Mouse (Mus musculus): ENCODE measurements at regions not wholly inside any gene's neighbourhood (a gene's known extent, or its start where the extent isn't known, plus 50 kb on each side); places are given as distances from the start of the nearest gene placed in this dataset.

GRCm38 (mm10) chr3:41229493-41229892, 146.6 kb upstream of the Pgrmc2 start:
- no peak for DNase-seq (ENCODE audit: low spot score)

GRCm38 (mm10) chr3:41228536-41228935, 145.7 kb upstream of the Pgrmc2 start:
- DNase-seq (ENCODE audit: low spot score) = no peak

- DNase-seq (ENCODE audit: low spot score) = no peak
Measured at GRCm38 (mm10) chr3:41220746-41221145, 137.9 kb upstream of the Pgrmc2 start.

- DNase-seq (ENCODE audit: low spot score) = no peak
Measured at GRCm38 (mm10) chr3:41217770-41218169, 134.9 kb upstream of the Pgrmc2 start.

- no peak for DNase-seq (ENCODE audit: low spot score)
Measured at GRCm38 (mm10) chr3:41213533-41213932, 130.7 kb upstream of the Pgrmc2 start.

GRCm38 (mm10) chr3:41210333-41210732, 127.5 kb upstream of the Pgrmc2 start:
- no peak for DNase-seq (ENCODE audit: low spot score)

- DNase-seq (ENCODE audit: low spot score) = no peak
Measured at GRCm38 (mm10) chr3:41202895-41203294, 120.0 kb upstream of the Pgrmc2 start.

GRCm38 (mm10) chr3:41201782-41202181, 118.9 kb upstream of the Pgrmc2 start:
- peak; percentile 16 for DNase-seq (ENCODE audit: low spot score)

- no peak for DNase-seq (ENCODE audit: low spot score)
Measured at GRCm38 (mm10) chr3:41200026-41200425, 117.2 kb upstream of the Pgrmc2 start.

GRCm38 (mm10) chr3:41198216-41198976, 115.5 kb upstream of the Pgrmc2 start:
- no peak for DNase-seq (ENCODE audit: low spot score)

GRCm38 (mm10) chr3:41195113-41195975, 112.5 kb upstream of the Pgrmc2 start:
- DNase-seq (ENCODE audit: low spot score) = no peak

GRCm38 (mm10) chr3:41194311-41195112, 111.7 kb upstream of the Pgrmc2 start:
- no peak for DNase-seq (ENCODE audit: low spot score)

GRCm38 (mm10) chr3:41185305-41186097, 102.7 kb upstream of the Pgrmc2 start:
- DNase-seq (ENCODE audit: low spot score) = no peak

GRCm38 (mm10) chr3:41184375-41184774, 101.5 kb upstream of the Pgrmc2 start:
- DNase-seq (ENCODE audit: low spot score) = no peak

GRCm38 (mm10) chr3:41182900-41183595, 100.2 kb upstream of the Pgrmc2 start:
- DNase-seq (ENCODE audit: low spot score) = no peak

- peak; percentile 68 for DNase-seq (ENCODE audit: low spot score)
Measured at GRCm38 (mm10) chr3:41182036-41182899, 99.4 kb upstream of the Pgrmc2 start.

GRCm38 (mm10) chr3:41181438-41181837, 98.6 kb upstream of the Pgrmc2 start:
- DNase-seq (ENCODE audit: low spot score) = no peak

- no peak for DNase-seq (ENCODE audit: low spot score)
Measured at GRCm38 (mm10) chr3:41180911-41181310, 98.1 kb upstream of the Pgrmc2 start.

- DNase-seq (ENCODE audit: low spot score) = peak; percentile 56
Measured at GRCm38 (mm10) chr3:41179037-41179880, 96.4 kb upstream of the Pgrmc2 start.
